Mouse (Mus musculus) MEL (cell line): Measurements from ENCODE around the gene Vwce. TPM values are rescaled to one million over a fixed set of nuclear protein-coding genes. Genes with fewer than 3 reads are reported as not detected.

Experiments
- DNase-seq: peaks from one replicate; pipeline ENCODE4 v3.0.0; 2011; ENCODE audit warnings: low read depth, low spot score
- H3K27ac ChIP-seq: 2 replicates; pipeline ENCODE4 v1.5.1; 2012; ENCODE audit warnings: low read depth, mild to moderate bottlenecking, control low read depth, low read length, moderate library complexity; ENCODE audit not compliant: control insufficient read depth
- H3K27me3 ChIP-seq, 2 experiments: fragments of 150-350 bp in 1 of 2; sonication (generic) in 1 of 2; 2 replicates each; pipeline ENCODE4 v1.6.1; 2012; ENCODE audit warnings: low read length in 2 of 2, mild to moderate bottlenecking in 2 of 2, improper control_type of control experiment in 1 of 2, moderate library complexity in 1 of 2; ENCODE audit not compliant: insufficient read depth in 2 of 2, control insufficient read depth in 1 of 2
- H3K36me3 ChIP-seq, 2 experiments: 2 replicates each; pipeline ENCODE4 v1.6.1; 2012 to 2014; ENCODE audit warnings: low read length in 2 of 2, improper control_type of control experiment in 1 of 2, inconsistent platforms in 1 of 2, mild to moderate bottlenecking in 1 of 2; ENCODE audit not compliant: insufficient read depth in 2 of 2, control insufficient read depth in 1 of 2
- H3K4me1 ChIP-seq, 2 experiments: fragments of 150-350 bp in 1 of 2; sonication (generic) in 1 of 2; 2 replicates each; pipeline ENCODE4 v1.6.1; 2012; ENCODE audit warnings: low read length in 2 of 2, improper control_type of control experiment in 1 of 2, mild to moderate bottlenecking in 1 of 2; ENCODE audit not compliant: insufficient read depth in 2 of 2, control insufficient read depth in 1 of 2
- H3K4me3 ChIP-seq, 2 experiments: fragments of 150-350 bp in 1 of 2; sonication (generic) in 1 of 2; 2 replicates each; pipeline ENCODE4 v1.5.1; 2012; ENCODE audit warnings: low read depth in 2 of 2, low read length in 2 of 2, mild to moderate bottlenecking in 2 of 2, moderate library complexity in 2 of 2, control low read depth in 1 of 2, improper control_type of control experiment in 1 of 2; ENCODE audit not compliant: control insufficient read depth in 1 of 2, insufficient read depth in 1 of 2
- H3K79me2 ChIP-seq: 2 replicates; pipeline ENCODE4 v1.6.1; 2012; ENCODE audit warnings: mild to moderate bottlenecking, low read length, moderate library complexity; ENCODE audit not compliant: control insufficient read depth, poor library complexity, insufficient read depth
- H3K9ac ChIP-seq: 2 replicates; pipeline ENCODE4 v1.6.1; 2012; ENCODE audit warnings: low read depth, mild to moderate bottlenecking, control low read depth, low read length, moderate library complexity; ENCODE audit not compliant: control insufficient read depth, poor library complexity, severe bottlenecking
- H3K9me3 ChIP-seq: fragments of 150-350 bp; sonication (generic); replicated peaks from 2 replicates; pipeline ENCODE4 v1.6.1; 2012; ENCODE audit warnings: mild to moderate bottlenecking, low read length, improper control_type of control experiment, moderate library complexity; ENCODE audit not compliant: insufficient read depth
- CHD1 ChIP-seq: IDR thresholded peaks from 2 replicates; pipeline ENCODE4 v1.6.1; 2012; ENCODE audit warnings: low read depth, mild to moderate bottlenecking, inconsistent platforms, low read length, improper control_type of control experiment
- CHD2 ChIP-seq: IDR thresholded peaks from 2 replicates; pipeline ENCODE4 v1.6.1; 2011; ENCODE audit warnings: low read length, improper control_type of control experiment
- CTCF ChIP-seq, 3 experiments: IDR thresholded peaks in 2 of 3; conservative IDR thresholded peaks in 1 of 3; 2 replicates each; pipeline ENCODE4 v1.5.1; 2011 to 2012; ENCODE audit warnings: low read length in 3 of 3, low read depth in 2 of 3, mild to moderate bottlenecking in 2 of 3, improper control_type of control experiment in 1 of 3, inconsistent platforms in 1 of 3, mixed read lengths in 1 of 3, moderate library complexity in 1 of 3; ENCODE audit not compliant: control insufficient read depth in 1 of 3, insufficient read depth in 1 of 3, poor library complexity in 1 of 3, severe bottlenecking in 1 of 3
- E2F4 ChIP-seq: IDR thresholded peaks from 2 replicates; pipeline ENCODE4 v1.6.1; 2011; ENCODE audit warnings: low read depth, low read length, improper control_type of control experiment, borderline replicate concordance
- ELF1 ChIP-seq: IDR thresholded peaks from 2 replicates; pipeline ENCODE4 v1.6.1; 2014; ENCODE audit warnings: low read depth, mild to moderate bottlenecking, inconsistent platforms, low read length, improper control_type of control experiment, moderate library complexity
- EP300 ChIP-seq, 2 experiments: IDR thresholded peaks; 2 replicates each; pipeline ENCODE4 v1.6.1; 2011; ENCODE audit warnings: improper control_type of control experiment in 2 of 2, low read length in 2 of 2, low read depth in 1 of 2, mild to moderate bottlenecking in 1 of 2
- HCFC1 ChIP-seq: IDR thresholded peaks from 2 replicates; pipeline ENCODE4 v1.6.1; 2012; ENCODE audit warnings: low read depth, mild to moderate bottlenecking, inconsistent platforms, low read length, improper control_type of control experiment, moderate library complexity
- JUND ChIP-seq: IDR thresholded peaks from 2 replicates; pipeline ENCODE4 v1.6.1; 2011; ENCODE audit warnings: low read depth, mild to moderate bottlenecking, improper control_type of control experiment, low read length
- KAT2A ChIP-seq: conservative IDR thresholded peaks from 2 replicates; pipeline ENCODE4 v1.6.1; 2012; ENCODE audit warnings: low read depth, low read length, improper control_type of control experiment, inconsistent platforms
- MAFK ChIP-seq: IDR thresholded peaks from 2 replicates; pipeline ENCODE4 v1.6.1; 2011; ENCODE audit warnings: low read depth, mild to moderate bottlenecking, low read length, improper control_type of control experiment, borderline replicate concordance
- MAX ChIP-seq: IDR thresholded peaks from 2 replicates; pipeline ENCODE4 v1.6.1; 2011; ENCODE audit warnings: low read length, improper control_type of control experiment
- MAZ ChIP-seq: IDR thresholded peaks from 2 replicates; pipeline ENCODE4 v1.6.1; 2012; ENCODE audit warnings: low read depth, mild to moderate bottlenecking, inconsistent platforms, low read length, improper control_type of control experiment
- MEF2A ChIP-seq: IDR thresholded peaks from 2 replicates; pipeline ENCODE4 v1.6.1; 2014; ENCODE audit warnings: low read depth, mild to moderate bottlenecking, inconsistent platforms, low read length, improper control_type of control experiment; ENCODE audit not compliant: poor library complexity, insufficient replicate concordance, severe bottlenecking; ENCODE audit errors: extremely low read depth
- MXI1 ChIP-seq: IDR thresholded peaks from 2 replicates; pipeline ENCODE4 v1.6.1; 2011; ENCODE audit warnings: mild to moderate bottlenecking, low read depth, low read length, improper control_type of control experiment
- NELFE ChIP-seq: IDR thresholded peaks from 2 replicates; pipeline ENCODE4 v1.6.1; 2011; ENCODE audit warnings: low read depth, low read length, improper control_type of control experiment
- NRF1 ChIP-seq: IDR thresholded peaks from 2 replicates; pipeline ENCODE4 v1.6.1; 2014; ENCODE audit warnings: low read depth, mild to moderate bottlenecking, inconsistent platforms, low read length, improper control_type of control experiment, moderate library complexity; ENCODE audit not compliant: poor library complexity, insufficient read depth, severe bottlenecking
- POLR2A ChIP-seq, 2 experiments: IDR thresholded peaks; 2 replicates each; pipeline ENCODE4 v1.6.1; 2011 to 2012; ENCODE audit warnings: low read length in 2 of 2, mild to moderate bottlenecking in 2 of 2, control low read depth in 1 of 2, improper control_type of control experiment in 1 of 2, low read depth in 1 of 2, moderate library complexity in 1 of 2; ENCODE audit not compliant: control insufficient read depth in 1 of 2, insufficient read depth in 1 of 2, poor library complexity in 1 of 2
- POLR2AphosphoS2 ChIP-seq: IDR thresholded peaks from 2 replicates; pipeline ENCODE4 v1.6.1; 2011; ENCODE audit warnings: low read length, improper control_type of control experiment
- RAD21 ChIP-seq: IDR thresholded peaks from 2 replicates; pipeline ENCODE4 v1.6.1; 2011; ENCODE audit warnings: mild to moderate bottlenecking, low read depth, low read length, improper control_type of control experiment
- RCOR1 ChIP-seq: IDR thresholded peaks from 2 replicates; pipeline ENCODE4 v1.6.1; 2012; ENCODE audit warnings: low read depth, mild to moderate bottlenecking, inconsistent platforms, low read length, improper control_type of control experiment
- SMC3 ChIP-seq: IDR thresholded peaks from 2 replicates; pipeline ENCODE4 v1.6.1; 2011; ENCODE audit warnings: low read depth, low read length, improper control_type of control experiment
- TAL1 ChIP-seq: IDR thresholded peaks from 2 replicates; pipeline ENCODE4 v1.6.1; 2012; ENCODE audit warnings: mild to moderate bottlenecking, inconsistent platforms, low read length, moderate library complexity, mixed read lengths
- USF2 ChIP-seq, 2 experiments: IDR thresholded peaks; 2 replicates each; pipeline ENCODE4 v1.6.1; 2011 to 2012; ENCODE audit warnings: improper control_type of control experiment in 2 of 2, low read length in 2 of 2, borderline replicate concordance in 1 of 2, inconsistent platforms in 1 of 2, low read depth in 1 of 2, mild to moderate bottlenecking in 1 of 2; ENCODE audit not compliant: insufficient read depth in 1 of 2
- ZC3H11A ChIP-seq: IDR thresholded peaks from 2 replicates; pipeline ENCODE4 v1.6.1; 2012; ENCODE audit warnings: low read depth, mild to moderate bottlenecking, inconsistent platforms, low read length, improper control_type of control experiment
- ZMIZ1 ChIP-seq: IDR thresholded peaks from 2 replicates; pipeline ENCODE4 v1.6.1; 2012; ENCODE audit warnings: low read depth, mild to moderate bottlenecking, inconsistent platforms, low read length, improper control_type of control experiment, moderate library complexity
- ZNF384 ChIP-seq: IDR thresholded peaks from 2 replicates; pipeline ENCODE4 v1.6.1; 2012; ENCODE audit warnings: low read depth, mild to moderate bottlenecking, inconsistent platforms, low read length, improper control_type of control experiment
- polyA plus RNA-seq, 2 experiments: library from polyadenylated mRNA; stranded (reverse) in 1 of 2; unstranded in 1 of 2; fragments of >175 nt in 1 of 2; fragments of >200 nt in 1 of 2; gene quantifications; 2 replicates each; pipeline versions ENCODE4 v1.2.1 to v1.2.4; 2012; ENCODE audit warnings: low replicate concordance in 2 of 2, low read depth in 1 of 2; ENCODE audit not compliant: insufficient read length in 2 of 2, insufficient read depth in 1 of 2, missing spikeins in 1 of 2
- total RNA-seq: library from RNA; depleted of rRNA; stranded (reverse); fragments of 300-350 nt; gene quantifications from 2 replicates; pipeline ENCODE4 v1.2.3, GENCODE M21; 2012

Vwce gene
- total and polyA plus RNA-seq, 3 experiments, result 0.04 to 666 (median 1.8) TPM

DNA sequence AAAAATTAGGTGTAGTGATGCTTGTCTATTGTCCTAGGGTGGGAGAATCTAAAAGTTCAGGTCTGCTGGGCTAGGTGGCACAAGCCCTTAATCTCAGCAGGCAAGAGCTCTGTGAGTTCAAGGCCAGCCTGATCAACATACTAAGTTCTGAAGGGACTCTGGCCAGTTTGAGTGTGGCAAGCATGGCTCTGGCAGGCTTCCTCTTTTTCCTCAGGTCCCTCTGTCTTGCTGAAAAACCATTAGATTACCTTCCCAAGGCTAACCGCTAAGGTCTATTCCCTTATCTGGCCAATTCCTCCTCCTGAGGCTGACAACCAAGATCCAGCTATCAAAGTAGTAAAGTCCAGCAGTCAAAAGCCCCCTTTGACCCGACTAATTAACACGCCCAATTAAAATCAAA lies 28.7 kb downstream of the Vwce start (continued):
- TF ChIP-seq RCOR1 (peak; percentile 66), POLR2AphosphoS2 (no peak), CHD2 (no peak), KAT2A (peak; percentile 28; the same call in 1 of the 2 replicates), NELFE (0 out of 2 replicates have a peak, but pooled peaks have one; percentile 11), SMC3 (no peak), EP300 (IDR thresholded peaks at IDR 0.05; ENCODE audit: low read depth in 1 of 2, low read length in 2 of 2) (peak; percentile 73 to 83), USF2 (IDR thresholded peaks at IDR 0.05; ENCODE audit: borderline replicate concordance in 1 of 2, insufficient read depth in 1 of 2, low read depth in 1 of 2, low read length in 2 of 2) (no peak)

GRCm38 (mm10) chr19:10665093-10665492 lies 31.1 kb downstream of the Vwce start:
- H3K79me2 ChIP-seq, result no peaks in the 10 kb centered on the region
- peaks cover 0 to 26% of the 10 kb centered on the region in 2 experiments; a peak in 2 of 4 replicates for H3K36me3 ChIP-seq
- H3K4me3 ChIP-seq, result no peak overlapping the region
- H3K9ac ChIP-seq, result no peak overlapping the region
- no peak for DNase-seq
- no peaks in the 10 kb centered on the region for H3K9me3 ChIP-seq
- peaks cover 6 to 18% of the 10 kb centered on the region in 2 experiments; a peak in 3 of 4 replicates for H3K4me1 ChIP-seq
- no peak for TF ChIP-seq HCFC1
- no peak for TF ChIP-seq CHD1
- no peak for TF ChIP-seq ELF1
- TF ChIP-seq POLR2A (IDR thresholded peaks at IDR 0.05; ENCODE audit: control insufficient read depth in 1 of 2, insufficient read depth in 1 of 2, low read depth in 1 of 2, low read length in 2 of 2, poor library complexity in 1 of 2), result no peak
- TF ChIP-seq NELFE, result no peak
- no peak for TF ChIP-seq CHD2
- TF ChIP-seq MAX, result no peak
- no peak for TF ChIP-seq JUND
- no peak overlapping the region for H3K27ac ChIP-seq
- no peaks in the 10 kb centered on the region for H3K27me3 ChIP-seq

GRCm38 (mm10) chr19:10665499-10665898 lies 31.5 kb downstream of the Vwce start:
- Histone ChIP-seq H3K27me3 (no peaks in the 10 kb centered on the region), H3K36me3 (peaks cover 0 to 22% of the 10 kb centered on the region in 2 experiments; a peak in 2 of 4 replicates), H3K27ac (no peak overlapping the region), H3K4me1 (peaks cover 6 to 17% of the 10 kb centered on the region in 2 experiments; a peak in 3 of 4 replicates), H3K9ac (no peak overlapping the region), H3K4me3 (no peak overlapping the region), H3K9me3 (no peaks in the 10 kb centered on the region), H3K79me2 (no peaks in the 10 kb centered on the region)
- TF ChIP-seq MEF2A, result no peak
- TF ChIP-seq ZNF384, result no peak
- TF ChIP-seq E2F4, result no peak
- TF ChIP-seq ZMIZ1, result no peak
- peak; percentile 83 for TF ChIP-seq SMC3
- no peak for TF ChIP-seq CHD2
- TF ChIP-seq RAD21, result peak; percentile 74
- no peak for TF ChIP-seq ELF1
- TF ChIP-seq MAZ, result no peak
- TF ChIP-seq CTCF (IDR thresholded peaks at IDR 0.05 in 2 of 3, conservative IDR thresholded peaks at IDR 0.05 in 1 of 3; ENCODE audit: control insufficient read depth in 1 of 3, insufficient read depth in 1 of 3, low read depth in 2 of 3, low read length in 3 of 3, poor library complexity in 1 of 3, severe bottlenecking in 1 of 3), result peak; percentile 91 to 94 (median 93)
- no peak for TF ChIP-seq POLR2AphosphoS2
- no peak for TF ChIP-seq NELFE
- peak; percentile 56 for TF ChIP-seq ZC3H11A
- TF ChIP-seq TAL1, result no peak
- TF ChIP-seq POLR2A (IDR thresholded peaks at IDR 0.05; ENCODE audit: control insufficient read depth in 1 of 2, insufficient read depth in 1 of 2, low read depth in 1 of 2, low read length in 2 of 2, poor library complexity in 1 of 2), result no peak
- no peak for TF ChIP-seq MXI1
- TF ChIP-seq CHD1, result no peak
- TF ChIP-seq MAFK, result no peak
- TF ChIP-seq NRF1, result no peak
- no peak for TF ChIP-seq RCOR1
- no peak for TF ChIP-seq MAX
- peak; percentile 80 for DNase-seq
